Mouse (Mus musculus) stomach, postnatal 0 days (tissue): ENCODE measurements around the gene Icos. TPM values are rescaled to one million over a fixed set of nuclear protein-coding genes. Genes with fewer than 3 reads are reported as not detected.

Source experiments
- ATAC-seq: fragments of 200-750 bp; cut with Nextera tagmentation; 2 replicates; pipeline ENCODE4 v1.8.0; 2017; ENCODE audit not compliant: low FRiP score, low TSS enrichment
- DNase-seq: peaks from one replicate; pipeline ENCODE4 v3.0.0-alpha.2; 2016; ENCODE audit warnings: low spot score
- H3K27ac ChIP-seq: fragments of 300-500 bp; sonication (generic); replicated peaks from 2 replicates; pipeline ENCODE4 v1.5.1; 2014; ENCODE audit warnings: mild to moderate bottlenecking, control low read depth
- H3K27me3 ChIP-seq: fragments of 300-500 bp; sonication (generic); 2 replicates; pipeline ENCODE4 v1.6.1; 2014; ENCODE audit warnings: low read length; ENCODE audit not compliant: control insufficient read depth, insufficient read depth
- H3K36me3 ChIP-seq: fragments of 300-500 bp; sonication (generic); 2 replicates; pipeline ENCODE4 v1.6.1; 2014; ENCODE audit warnings: low read length, mixed read lengths; ENCODE audit not compliant: control insufficient read depth, insufficient read depth
- H3K4me1 ChIP-seq: fragments of 300-500 bp; sonication (generic); replicated peaks from 2 replicates; pipeline ENCODE4 v1.6.1; 2014; ENCODE audit warnings: antibody characterized with exemption; ENCODE audit not compliant: control insufficient read depth, insufficient read depth
- H3K4me2 ChIP-seq: fragments of 300-500 bp; sonication (generic); replicated peaks from 2 replicates; pipeline ENCODE4 v1.6.1; 2014; ENCODE audit warnings: low read depth, mild to moderate bottlenecking, control low read depth, moderate library complexity
- H3K4me3 ChIP-seq: fragments of 300-500 bp; sonication (generic); 2 replicates; pipeline ENCODE4 v1.5.1; 2014; ENCODE audit warnings: low read depth, low read length, control low read depth
- H3K9ac ChIP-seq: fragments of 300-500 bp; sonication (generic); 2 replicates; pipeline ENCODE4 v1.6.1; 2014; ENCODE audit warnings: mild to moderate bottlenecking, low read length, control low read depth, mixed read lengths
- H3K9me3 ChIP-seq: fragments of 300-500 bp; sonication (generic); 2 replicates; pipeline ENCODE4 v1.6.1; 2016; ENCODE audit warnings: low read length; ENCODE audit not compliant: control insufficient read depth
- CTCF ChIP-seq: IDR thresholded peaks from 2 replicates; pipeline ENCODE4 v1.5.1; 2016; ENCODE audit warnings: antibody characterized with exemption, low read depth, mild to moderate bottlenecking, moderate library complexity
- EP300 ChIP-seq: optimal IDR thresholded peaks from 2 replicates; pipeline ENCODE3; 2016; ENCODE audit warnings: antibody characterized with exemption
- WGBS: fragments of 180-500 bp; shearing (Covaris S2); extraction: QIAGEN DNeasy Blood & Tissue Kit; methylation state at CpG from one replicate; pipeline ENCODE4 v1.1.7; 2014; 5-methylcytosine and 5-hydroxymethylcytosine counted together
- polyA plus RNA-seq: library from polyadenylated mRNA; unstranded; fragments of >200 nt; fragmentation: Nextera tagmentation; extraction: Ambion mirVana; gene quantifications from 2 replicates; pipeline ENCODE4 v1.2.1, GENCODE M21; 2015

The Icos gene
- polyA plus RNA-seq, 1 experiment from 2014 or later: 0.08 TPM

GRCm38 (mm10) chr1:61030532-61030931, 52.8 kb downstream of the Icos start:
- no peak for ATAC-seq
- DNase-seq: no peak
- TF ChIP-seq EP300 (no peak), CTCF (no peak)
- Histone ChIP-seq H3K4me2 (no peak overlapping the region), H3K9ac (no peak overlapping the region), H3K4me3 (no peak overlapping the region), H3K36me3 (no peaks in the 10 kb centered on the region), H3K4me1 (no peaks in the 10 kb centered on the region), H3K27ac (no peak overlapping the region), H3K27me3 (no peaks in the 10 kb centered on the region), H3K9me3 (no peaks in the 10 kb centered on the region)

GRCm38 (mm10) chr1:61035270-61035669, 57.5 kb downstream of the Icos start:
- ATAC-seq (no peak), DNase-seq (no peak)
- Histone ChIP-seq H3K4me2 (no peak overlapping the region), H3K27ac (no peak overlapping the region), H3K36me3 (no peaks in the 10 kb centered on the region), H3K4me1 (no peaks in the 10 kb centered on the region), H3K9ac (no peak overlapping the region), H3K4me3 (no peak overlapping the region), H3K27me3 (no peaks in the 10 kb centered on the region), H3K9me3 (no peaks in the 10 kb centered on the region)
- TF ChIP-seq CTCF: no peak
- TF ChIP-seq EP300: no peak
- 65% methylated on average over 1 of the region's 1 CpGs for WGBS

GRCm38 (mm10) chr1:61038223-61038622, 60.5 kb downstream of the Icos start:
- Histone ChIP-seq H3K27ac (no peak overlapping the region), H3K4me2 (no peak overlapping the region), H3K4me1 (no peaks in the 10 kb centered on the region), H3K36me3 (no peaks in the 10 kb centered on the region), H3K4me3 (no peak overlapping the region), H3K27me3 (no peaks in the 10 kb centered on the region), H3K9me3 (no peaks in the 10 kb centered on the region), H3K9ac (no peak overlapping the region)
- no peak for TF ChIP-seq CTCF
- no peak for TF ChIP-seq EP300
- DNase-seq: no peak
- WGBS: 44% methylated on average over 4 of the region's 4 CpGs
- peak; percentile 59; the same call in 1 of the 2 replicates for ATAC-seq

- Histone ChIP-seq H3K4me3 (no peak overlapping the region), H3K9me3 (no peaks in the 10 kb centered on the region), H3K4me2 (no peak overlapping the region), H3K9ac (no peak overlapping the region), H3K27me3 (no peaks in the 10 kb centered on the region), H3K36me3 (no peaks in the 10 kb centered on the region), H3K27ac (no peak overlapping the region), H3K4me1 (no peaks in the 10 kb centered on the region)
- 85% methylated on average over 4 of the region's 4 CpGs for WGBS
- no peak for ATAC-seq
- DNase-seq: no peak
- TF ChIP-seq CTCF (no peak), EP300 (no peak)
These were observed 61.6 kb downstream of the Icos start for GRCm38 (mm10) chr1:61039310-61039709.

GRCm38 (mm10) chr1:61040401-61040800, 62.7 kb downstream of the Icos start:
- no peak for ATAC-seq
- Histone ChIP-seq H3K36me3 (no peaks in the 10 kb centered on the region), H3K27me3 (no peaks in the 10 kb centered on the region), H3K4me1 (no peaks in the 10 kb centered on the region), H3K9ac (no peak overlapping the region), H3K4me2 (no peak overlapping the region), H3K27ac (no peak overlapping the region), H3K4me3 (no peak overlapping the region), H3K9me3 (no peaks in the 10 kb centered on the region)
- no peak for TF ChIP-seq EP300
- TF ChIP-seq CTCF: no peak
- 91% methylated on average over 4 of the region's 4 CpGs for WGBS
- no peak for DNase-seq

GRCm38 (mm10) chr1:61042842-61043241, 65.1 kb downstream of the Icos start:
- Histone ChIP-seq H3K9me3 (no peaks in the 10 kb centered on the region), H3K36me3 (no peaks in the 10 kb centered on the region), H3K27me3 (no peaks in the 10 kb centered on the region), H3K27ac (no peak overlapping the region), H3K4me2 (no peak overlapping the region), H3K4me1 (no peaks in the 10 kb centered on the region), H3K9ac (no peak overlapping the region), H3K4me3 (no peak overlapping the region)
- 48% methylated on average over 2 of the region's 2 CpGs for WGBS
- TF ChIP-seq CTCF (no peak), EP300 (no peak)
- no peak for ATAC-seq
- no peak for DNase-seq
